Mouse (Mus musculus) stomach, postnatal 0 days (tissue): ENCODE measurements around the gene Aqp1. TPM values are rescaled to one million over a fixed set of nuclear protein-coding genes. Genes with fewer than 3 reads are reported as not detected.
A peak's percentile ranks its signal among the peaks of the same experiment; 100 is the strongest.

ENCODE experiments used
- ATAC-seq: fragments of 200-750 bp; cut with Nextera tagmentation; 2 replicates; pipeline ENCODE4 v1.8.0; 2017; ENCODE audit not compliant: low FRiP score, low TSS enrichment
- DNase-seq: peaks from one replicate; pipeline ENCODE4 v3.0.0-alpha.2; 2016; ENCODE audit warnings: low spot score
- H3K27ac ChIP-seq: fragments of 300-500 bp; sonication (generic); replicated peaks from 2 replicates; pipeline ENCODE4 v1.5.1; 2014; ENCODE audit warnings: mild to moderate bottlenecking, control low read depth
- H3K27me3 ChIP-seq: fragments of 300-500 bp; sonication (generic); 2 replicates; pipeline ENCODE4 v1.6.1; 2014; ENCODE audit warnings: low read length; ENCODE audit not compliant: control insufficient read depth, insufficient read depth
- H3K36me3 ChIP-seq: fragments of 300-500 bp; sonication (generic); 2 replicates; pipeline ENCODE4 v1.6.1; 2014; ENCODE audit warnings: low read length, mixed read lengths; ENCODE audit not compliant: control insufficient read depth, insufficient read depth
- H3K4me1 ChIP-seq: fragments of 300-500 bp; sonication (generic); replicated peaks from 2 replicates; pipeline ENCODE4 v1.6.1; 2014; ENCODE audit warnings: antibody characterized with exemption; ENCODE audit not compliant: control insufficient read depth, insufficient read depth
- H3K4me2 ChIP-seq: fragments of 300-500 bp; sonication (generic); replicated peaks from 2 replicates; pipeline ENCODE4 v1.6.1; 2014; ENCODE audit warnings: low read depth, mild to moderate bottlenecking, control low read depth, moderate library complexity
- H3K4me3 ChIP-seq: fragments of 300-500 bp; sonication (generic); 2 replicates; pipeline ENCODE4 v1.5.1; 2014; ENCODE audit warnings: low read depth, low read length, control low read depth
- H3K9ac ChIP-seq: fragments of 300-500 bp; sonication (generic); 2 replicates; pipeline ENCODE4 v1.6.1; 2014; ENCODE audit warnings: mild to moderate bottlenecking, low read length, control low read depth, mixed read lengths
- H3K9me3 ChIP-seq: fragments of 300-500 bp; sonication (generic); 2 replicates; pipeline ENCODE4 v1.6.1; 2016; ENCODE audit warnings: low read length; ENCODE audit not compliant: control insufficient read depth
- CTCF ChIP-seq: IDR thresholded peaks from 2 replicates; pipeline ENCODE4 v1.5.1; 2016; ENCODE audit warnings: antibody characterized with exemption, low read depth, mild to moderate bottlenecking, moderate library complexity
- EP300 ChIP-seq: optimal IDR thresholded peaks from 2 replicates; pipeline ENCODE3; 2016; ENCODE audit warnings: antibody characterized with exemption
- WGBS: fragments of 180-500 bp; shearing (Covaris S2); extraction: QIAGEN DNeasy Blood & Tissue Kit; methylation state at CpG from one replicate; pipeline ENCODE4 v1.1.7; 2014; 5-methylcytosine and 5-hydroxymethylcytosine counted together
- polyA plus RNA-seq: library from polyadenylated mRNA; unstranded; fragments of >200 nt; fragmentation: Nextera tagmentation; extraction: Ambion mirVana; gene quantifications from 2 replicates; pipeline ENCODE4 v1.2.1, GENCODE M21; 2015

The Aqp1 gene
- polyA plus RNA-seq, 1 experiment from 2014 or later: 16.2 TPM

GRCm38 (mm10) chr6:55319585-55320551, 16.4 kb upstream of the Aqp1 start:
- Histone ChIP-seq H3K27me3 (no peaks in the 10 kb centered on the region), H3K9me3 (no peaks in the 10 kb centered on the region), H3K4me1 (0 out of 2 replicates have a peak, but pooled peaks cover 3% of the 10 kb centered on the region), H3K4me3 (no peak overlapping the region), H3K36me3 (no peaks in the 10 kb centered on the region), H3K27ac (no peak overlapping the region; the same call in 1 of the 2 replicates), H3K9ac (no peak overlapping the region), H3K4me2 (no peak overlapping the region)
- no peak for TF ChIP-seq EP300
- ATAC-seq (no peak), DNase-seq (no peak)
- 58% methylated on average over 14 of the region's 14 CpGs for WGBS

GRCm38 (mm10) chr6:55320894-55321293, 15.3 kb upstream of the Aqp1 start:
- WGBS: 61% methylated on average over 4 of the region's 4 CpGs
- TF ChIP-seq EP300 (no peak), CTCF (no peak)
- no peak for ATAC-seq

GRCm38 (mm10) chr6:55321518-55321917, 14.7 kb upstream of the Aqp1 start:
- Histone ChIP-seq H3K9me3 (no peaks in the 10 kb centered on the region), H3K27me3 (no peaks in the 10 kb centered on the region), H3K27ac (no peak overlapping the region), H3K4me2 (no peak overlapping the region), H3K36me3 (no peaks in the 10 kb centered on the region), H3K4me1 (0 out of 2 replicates have a peak, but pooled peaks cover 3% of the 10 kb centered on the region), H3K9ac (no peak overlapping the region), H3K4me3 (no peak overlapping the region)
- WGBS: 69% methylated on average over 6 of the region's 6 CpGs
- TF ChIP-seq CTCF: no peak
- no peak for TF ChIP-seq EP300
- DNase-seq: no peak
- no peak for ATAC-seq

More at GRCm38 (mm10) chr6:55320894-55321293, 15.3 kb upstream of the Aqp1 start:
- no peaks in the 10 kb centered on the region for H3K27me3 ChIP-seq
- no peaks in the 10 kb centered on the region for H3K36me3 ChIP-seq
- H3K9ac ChIP-seq: no peak overlapping the region
- no peak overlapping the region for H3K27ac ChIP-seq
- 0 out of 2 replicates have a peak, but pooled peaks cover 3% of the 10 kb centered on the region for H3K4me1 ChIP-seq
- no peak for DNase-seq
- no peak overlapping the region for H3K4me3 ChIP-seq
- H3K4me2 ChIP-seq: no peak overlapping the region
- no peaks in the 10 kb centered on the region for H3K9me3 ChIP-seq

GRCm38 (mm10) chr6:55322980-55323379, 13.3 kb upstream of the Aqp1 start:
- TF ChIP-seq EP300 (no peak), CTCF (no peak)
- H3K27ac ChIP-seq: no peak overlapping the region
- no peak overlapping the region for H3K4me2 ChIP-seq
- ATAC-seq (no peak), DNase-seq (no peak)
- no peaks in the 10 kb centered on the region for H3K9me3 ChIP-seq
- no peaks in the 10 kb centered on the region for H3K36me3 ChIP-seq
- no peak overlapping the region for H3K4me3 ChIP-seq
- WGBS: 80% methylated on average over 2 of the region's 2 CpGs
- H3K9ac ChIP-seq: no peak overlapping the region
- H3K27me3 ChIP-seq: no peaks in the 10 kb centered on the region
- H3K4me1 ChIP-seq: 0 out of 2 replicates have a peak, but pooled peaks cover 3% of the 10 kb centered on the region

GRCm38 (mm10) chr6:55323908-55324634, 12.2 kb upstream of the Aqp1 start:
- peak; percentile 79 for ATAC-seq
- Histone ChIP-seq H3K4me3 (no peak overlapping the region), H3K4me1 (0 out of 2 replicates have a peak, but pooled peaks cover 3% of the 10 kb centered on the region), H3K9me3 (no peaks in the 10 kb centered on the region), H3K9ac (no peak overlapping the region), H3K27ac (peak overlapping the region; percentile 40; the same call in 1 of the 2 replicates), H3K27me3 (no peaks in the 10 kb centered on the region), H3K4me2 (no peak overlapping the region), H3K36me3 (no peaks in the 10 kb centered on the region)
- WGBS: 37% methylated on average over 17 of the region's 17 CpGs
- peak; percentile 74 for DNase-seq
- TF ChIP-seq CTCF (no peak), EP300 (no peak)
